In the genomic region with DNA sequence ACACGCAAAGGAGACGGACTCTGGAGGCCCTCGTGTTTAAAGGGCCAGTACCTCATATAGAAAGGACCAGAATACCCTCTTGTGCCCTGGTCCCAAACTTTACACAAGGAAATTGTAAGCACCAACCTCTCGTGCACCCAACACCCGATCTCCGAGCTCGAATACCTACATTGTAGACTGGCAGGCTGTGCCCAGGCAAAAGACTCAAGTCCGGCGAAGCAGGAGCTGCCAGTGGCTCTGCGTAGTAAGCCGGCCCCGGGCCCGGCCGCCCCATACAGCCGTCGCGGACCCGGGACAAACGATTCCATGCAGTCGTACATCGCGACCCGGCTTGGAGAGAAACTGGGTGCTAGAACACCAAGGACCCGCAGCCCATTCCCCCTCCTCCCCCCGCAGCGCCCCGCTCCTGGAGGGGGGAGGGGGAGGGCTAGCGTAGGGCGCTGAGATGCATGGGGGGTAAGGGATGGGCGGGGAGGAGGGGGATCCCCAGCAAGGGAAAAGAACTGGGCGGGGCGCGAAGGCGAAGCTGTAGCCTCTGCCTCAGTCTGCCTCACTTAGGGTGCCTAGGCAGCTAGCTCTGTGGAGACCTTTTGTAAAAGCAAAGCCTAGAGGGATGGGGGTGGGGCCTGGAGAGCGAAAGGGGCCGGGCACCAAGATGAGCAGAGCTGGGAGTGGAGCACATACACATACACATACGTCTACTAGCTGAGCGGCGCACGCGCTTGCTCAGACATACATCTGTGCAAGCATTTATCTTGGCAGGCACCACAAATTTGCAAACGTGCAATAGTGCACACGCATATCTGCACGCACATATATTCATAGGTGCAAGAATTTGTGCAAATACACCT, we compare ENCODE assay signal across 8 mouse cellular contexts. TPM values are rescaled to one million over a fixed set of nuclear protein-coding genes. Genes with fewer than 3 reads are reported as not detected.
A peak's percentile ranks its signal among the peaks of the same experiment; 100 is the strongest.
DNase-seq lines count a peak whose midpoint lies in the region; ATAC-seq and TF ChIP-seq lines count a peak whose summit lies in the region.

No protein-coding gene starts in this region.

- H3K9me3 ChIP-seq in embryonic facial prominence, embryonic 13.5 days, result no peaks in the 10 kb centered on the region
- H3K9me3 ChIP-seq in heart, embryonic 11.5 days (replicated peaks; ENCODE audit: control insufficient read depth, low read length), result no peaks in the 10 kb centered on the region
- H3K9me3 ChIP-seq in kidney, embryonic 15.5 days (replicated peaks), result no peaks in the 10 kb centered on the region
- no peaks in the 10 kb centered on the region for H3K9me3 ChIP-seq in stomach, embryonic 15.5 days

- H3K9ac ChIP-seq in embryonic facial prominence, embryonic 13.5 days, result peak overlapping the region; percentile 77
- peak overlapping the region; percentile 61 for H3K9ac ChIP-seq in heart, embryonic 11.5 days (ENCODE audit: low read depth, low read length)
- peak overlapping the region; percentile 68 for H3K9ac ChIP-seq in kidney, embryonic 15.5 days
- H3K9ac ChIP-seq in liver, adult 2 months (ENCODE audit: low read depth, low read length), result peak overlapping the region; percentile 81
- H3K9ac ChIP-seq in stomach, embryonic 15.5 days, result peak overlapping the region; percentile 65

- peak overlapping the region; percentile 99 for H3K27ac ChIP-seq in embryonic facial prominence, embryonic 13.5 days
- peak overlapping the region; percentile 90; the same call in 1 of the 2 replicates for H3K27ac ChIP-seq in heart, embryonic 11.5 days (ENCODE audit: low read depth, low read length)
- peak overlapping the region; percentile 99 for H3K27ac ChIP-seq in kidney, embryonic 15.5 days
- peak overlapping the region; percentile 79 for H3K27ac ChIP-seq in liver, adult 2 months (replicated peaks; ENCODE audit: insufficient read depth, low read depth, low read length)
- H3K27ac ChIP-seq in stomach, embryonic 15.5 days, result peak overlapping the region; percentile 100

- no peaks in the 10 kb centered on the region for H3K79me2 ChIP-seq in liver, adult 2 months (ENCODE audit: control insufficient read depth, insufficient read depth, low read length)

- peak overlapping the region; percentile 94 for H3K4me2 ChIP-seq in embryonic facial prominence, embryonic 13.5 days
- H3K4me2 ChIP-seq in heart, embryonic 11.5 days, result peak overlapping the region; percentile 93
- peak overlapping the region; percentile 94 for H3K4me2 ChIP-seq in kidney, embryonic 15.5 days
- H3K4me2 ChIP-seq in stomach, embryonic 15.5 days, result peak overlapping the region; percentile 92

- DNase-seq in B cell, adult 2 months, result peak; percentile 45
- DNase-seq in adrenal gland, postnatal 14 days, result peak; percentile 82
- peak; percentile 42 for DNase-seq in liver, adult 2 months (ENCODE audit: extremely low read depth, low read depth, low spot score)

- peak; percentile 38 for ATAC-seq in embryonic facial prominence, embryonic 13.5 days (ENCODE audit: insufficient number of reproducible peaks, insufficient read depth, low FRiP score, low TSS enrichment, low read depth)
- peak; percentile 28; the same call in 1 of the 2 replicates for ATAC-seq in heart, embryonic 11.5 days (replicated peaks; ENCODE audit: insufficient number of reproducible peaks, low FRiP score, low TSS enrichment)
- ATAC-seq in kidney, embryonic 15.5 days (replicated peaks; ENCODE audit: low FRiP score), result peak; percentile 66
- ATAC-seq in monocyte, adult 5-6 weeks (replicated peaks; ENCODE audit: insufficient number of reproducible peaks, low FRiP score, low TSS enrichment, poor library complexity, severe bottlenecking), result peak; percentile 52
- peak; percentile 56 for ATAC-seq in stomach, embryonic 15.5 days (ENCODE audit: insufficient read depth, low FRiP score, low read depth)

- no peaks in the 10 kb centered on the region for H3K27me3 ChIP-seq in embryonic facial prominence, embryonic 13.5 days
- H3K27me3 ChIP-seq in heart, embryonic 11.5 days (ENCODE audit: control insufficient read depth, insufficient read depth, low read length), result peaks cover 56% of the 10 kb centered on the region
- 0 out of 2 replicates have a peak, but pooled peaks cover 3% of the 10 kb centered on the region for H3K27me3 ChIP-seq in kidney, embryonic 15.5 days
- no peaks in the 10 kb centered on the region for H3K27me3 ChIP-seq in liver, adult 2 months (ENCODE audit: control insufficient read depth, insufficient read depth, low read length)
- no peaks in the 10 kb centered on the region for H3K27me3 ChIP-seq in stomach, embryonic 15.5 days (replicated peaks)

- peaks cover 74% of the 10 kb centered on the region for H3K4me1 ChIP-seq in embryonic facial prominence, embryonic 13.5 days
- peaks cover 39% of the 10 kb centered on the region for H3K4me1 ChIP-seq in heart, embryonic 11.5 days (ENCODE audit: control insufficient read depth, insufficient read depth, low read length)
- H3K4me1 ChIP-seq in kidney, embryonic 15.5 days, result peaks cover 80% of the 10 kb centered on the region
- peaks cover 6% of the 10 kb centered on the region; the same call in 1 of the 2 replicates for H3K4me1 ChIP-seq in liver, adult 2 months (ENCODE audit: control insufficient read depth, insufficient read depth, low read length)
- H3K4me1 ChIP-seq in stomach, embryonic 15.5 days, result peaks cover 57% of the 10 kb centered on the region

- H3K4me3 ChIP-seq in embryonic facial prominence, embryonic 13.5 days, result peak overlapping the region; percentile 58
- peak overlapping the region; percentile 59 for H3K4me3 ChIP-seq in heart, embryonic 11.5 days (ENCODE audit: low read depth, low read length)
- H3K4me3 ChIP-seq in kidney, embryonic 15.5 days (replicated peaks), result peak overlapping the region; percentile 66
- H3K4me3 ChIP-seq in liver, adult 2 months (ENCODE audit: insufficient read depth, low read depth, low read length), result peak overlapping the region; percentile 74
- H3K4me3 ChIP-seq in stomach, embryonic 15.5 days (replicated peaks), result peak overlapping the region; percentile 64

- peaks cover 27% of the 10 kb centered on the region for H3K36me3 ChIP-seq in embryonic facial prominence, embryonic 13.5 days
- H3K36me3 ChIP-seq in heart, embryonic 11.5 days (ENCODE audit: control insufficient read depth, insufficient read depth, low read length), result no peaks in the 10 kb centered on the region
- H3K36me3 ChIP-seq in kidney, embryonic 15.5 days, result peaks cover 5% of the 10 kb centered on the region
- H3K36me3 ChIP-seq in liver, adult 2 months (ENCODE audit: control insufficient read depth, insufficient read depth, low read length), result no peaks in the 10 kb centered on the region
- H3K36me3 ChIP-seq in stomach, embryonic 15.5 days, result 0 out of 2 replicates have a peak, but pooled peaks cover 3% of the 10 kb centered on the region

- peak; percentile 32; the same call in 1 of the 2 replicates for TF ChIP-seq POLR2A in liver, adult 2 months (IDR thresholded peaks at IDR 0.05; ENCODE audit: extremely low read depth, insufficient read depth, low read length)

- TF ChIP-seq CTCF in liver, adult 2 months (IDR thresholded peaks at IDR 0.05; ENCODE audit: low read depth, low read length), result no peak

- WGBS in embryonic facial prominence, embryonic 13.5 days, result under 1% methylated on average over 42 of the region's 44 CpGs
- 0% methylated on average over 41 of the region's 44 CpGs for WGBS in heart, embryonic 11.5 days (ENCODE audit: insufficient replicate concordance)
- WGBS in kidney, embryonic 15.5 days, result under 1% methylated on average over 39 of the region's 44 CpGs
- WGBS in liver, adult 2 months, result under 1% methylated on average over 41 of the region's 44 CpGs
- under 1% methylated on average over 41 of the region's 44 CpGs for WGBS in stomach, embryonic 15.5 days

RNA-seq across cellular contexts. Expression of gene Rarg, which starts 11.2 kb away (rescaled TPM):
- total RNA-seq in adrenal gland, postnatal 14 days (2021), result 25.5 and 27.8 TPM in 2 replicates
- polyA plus RNA-seq in embryonic facial prominence, embryonic 13.5 days (2015; fragmentation: Nextera tagmentation; extraction: Ambion mirVana), result 135 and 143 TPM in 2 replicates
- polyA plus RNA-seq in heart, embryonic 11.5 days (2014; fragmentation: Nextera tagmentation; extraction: Ambion mirVana), result 11.2 and 13.4 TPM in 2 replicates
- polyA plus RNA-seq in kidney, embryonic 15.5 days (2015; fragmentation: Nextera tagmentation; extraction: Ambion mirVana), result 27.9 and 30.3 TPM in 2 replicates
- 1.5 and 2.0 TPM in 2 replicates for total RNA-seq in liver, adult 2 months (2014; rRNA removed)
- 5.3 and 6.0 TPM in 2 replicates for polyA plus RNA-seq in liver, adult 2 months (2012; rRNA removed)
- total RNA-seq in monocyte, adult 5-6 weeks (2017), result 18.8 to 30.0 TPM (median 26.6 TPM) in 3 replicates
- polyA plus RNA-seq in stomach, embryonic 15.5 days (2015; fragmentation: Nextera tagmentation; extraction: Ambion mirVana), result 29.8 and 33.8 TPM in 2 replicates

RNA-seq across cellular contexts. Expression of gene Itgb7, which starts 14.4 kb away (rescaled TPM):
- total RNA-seq in adrenal gland, postnatal 14 days (2021), result 3.0 and 18.4 TPM in 2 replicates
- 3.0 and 3.3 TPM in 2 replicates for polyA plus RNA-seq in embryonic facial prominence, embryonic 13.5 days (2015; fragmentation: Nextera tagmentation; extraction: Ambion mirVana)
- 0.94 and 1.2 TPM in 2 replicates for polyA plus RNA-seq in heart, embryonic 11.5 days (2014; fragmentation: Nextera tagmentation; extraction: Ambion mirVana)
- 1.4 TPM in 2 replicates for polyA plus RNA-seq in kidney, embryonic 15.5 days (2015; fragmentation: Nextera tagmentation; extraction: Ambion mirVana)
- 1.3 and 2.2 TPM in 2 replicates for total RNA-seq in liver, adult 2 months (2014; rRNA removed)
- polyA plus RNA-seq in liver, adult 2 months (2012; rRNA removed), result 1.7 and 1.8 TPM in 2 replicates
- total RNA-seq in monocyte, adult 5-6 weeks (2017), result 533 to 618 TPM (median 601 TPM) in 3 replicates
- 9.6 and 12.7 TPM in 2 replicates for polyA plus RNA-seq in stomach, embryonic 15.5 days (2015; fragmentation: Nextera tagmentation; extraction: Ambion mirVana)

RNA-seq across cellular contexts. Expression of gene Gm9918, which starts 24.2 kb away (rescaled TPM):
- total RNA-seq in adrenal gland, postnatal 14 days (2021), result not detected in 2 replicates
- 1.9 and 2.3 TPM in 2 replicates for polyA plus RNA-seq in embryonic facial prominence, embryonic 13.5 days (2015; fragmentation: Nextera tagmentation; extraction: Ambion mirVana)
- 0.07 TPM in 1 of 2 replicates, not detected in the other for polyA plus RNA-seq in heart, embryonic 11.5 days (2014; fragmentation: Nextera tagmentation; extraction: Ambion mirVana)
- 0.44 and 0.55 TPM in 2 replicates for polyA plus RNA-seq in kidney, embryonic 15.5 days (2015; fragmentation: Nextera tagmentation; extraction: Ambion mirVana)
- not detected in 2 replicates for total RNA-seq in liver, adult 2 months (2014; rRNA removed)
- polyA plus RNA-seq in liver, adult 2 months (2012; rRNA removed), result 0.05 TPM in 1 of 2 replicates, not detected in the other
- not detected in 3 replicates for total RNA-seq in monocyte, adult 5-6 weeks (2017)
- polyA plus RNA-seq in stomach, embryonic 15.5 days (2015; fragmentation: Nextera tagmentation; extraction: Ambion mirVana), result 0.27 and 0.30 TPM in 2 replicates

RNA-seq across cellular contexts. Expression of gene Mfsd5, which starts 33.1 kb away (rescaled TPM):
- total RNA-seq in adrenal gland, postnatal 14 days (2021), result 29.9 and 34.3 TPM in 2 replicates
- 60.3 and 67.3 TPM in 2 replicates for polyA plus RNA-seq in embryonic facial prominence, embryonic 13.5 days (2015; fragmentation: Nextera tagmentation; extraction: Ambion mirVana)
- 44.4 and 45.3 TPM in 2 replicates for polyA plus RNA-seq in heart, embryonic 11.5 days (2014; fragmentation: Nextera tagmentation; extraction: Ambion mirVana)
- 68.6 and 69.8 TPM in 2 replicates for polyA plus RNA-seq in kidney, embryonic 15.5 days (2015; fragmentation: Nextera tagmentation; extraction: Ambion mirVana)
- total RNA-seq in liver, adult 2 months (2014; rRNA removed), result 8.5 and 10.1 TPM in 2 replicates
- 44.3 and 51.4 TPM in 2 replicates for polyA plus RNA-seq in liver, adult 2 months (2012; rRNA removed)
- 30.1 to 39.1 TPM (median 34.0 TPM) in 3 replicates for total RNA-seq in monocyte, adult 5-6 weeks (2017)
- polyA plus RNA-seq in stomach, embryonic 15.5 days (2015; fragmentation: Nextera tagmentation; extraction: Ambion mirVana), result 66.3 and 66.4 TPM in 2 replicates

RNA-seq across cellular contexts. Expression of gene Csad, which starts 41.6 kb away (rescaled TPM):
- total RNA-seq in adrenal gland, postnatal 14 days (2021), result 115 and 120 TPM in 2 replicates
- polyA plus RNA-seq in embryonic facial prominence, embryonic 13.5 days (2015; fragmentation: Nextera tagmentation; extraction: Ambion mirVana), result 89.6 and 102 TPM in 2 replicates
- 31.3 and 33.4 TPM in 2 replicates for polyA plus RNA-seq in heart, embryonic 11.5 days (2014; fragmentation: Nextera tagmentation; extraction: Ambion mirVana)
- polyA plus RNA-seq in kidney, embryonic 15.5 days (2015; fragmentation: Nextera tagmentation; extraction: Ambion mirVana), result 95.2 and 112 TPM in 2 replicates
- 47.6 and 449 TPM in 2 replicates for total RNA-seq in liver, adult 2 months (2014; rRNA removed)
- polyA plus RNA-seq in liver, adult 2 months (2012; rRNA removed), result 107 and 123 TPM in 2 replicates
- total RNA-seq in monocyte, adult 5-6 weeks (2017), result 4.1 to 11.2 TPM (median 8.1 TPM) in 3 replicates
- polyA plus RNA-seq in stomach, embryonic 15.5 days (2015; fragmentation: Nextera tagmentation; extraction: Ambion mirVana), result 63.3 and 64.3 TPM in 2 replicates

Comparison
In these comparisons a context has a peak if more than half of its experiments do, and no peak if none do; other contexts are left out.
1. Peak in every context shown above with its lines: DNase-seq, ATAC-seq, H3K4me3 ChIP-seq and H3K27ac ChIP-seq.